Mouse (Mus musculus) CH12.LX (cell line): Measurements from ENCODE around the gene Clock.

Source experiments
- CTCF ChIP-seq, 2 experiments: IDR thresholded peaks in 1 of 2; conservative IDR thresholded peaks in 1 of 2; 2 replicates each; pipeline ENCODE4 v1.5.1; 2011 to 2012; ENCODE audit warnings: low read depth in 2 of 2, low read length in 2 of 2, improper control_type of control experiment in 1 of 2, inconsistent platforms in 1 of 2, mild to moderate bottlenecking in 1 of 2, moderate library complexity in 1 of 2
- MAFK ChIP-seq: IDR thresholded peaks from 2 replicates; pipeline ENCODE4 v1.6.1; 2011; ENCODE audit warnings: low read length, improper control_type of control experiment; ENCODE audit not compliant: insufficient replicate concordance
- NELFE ChIP-seq: IDR thresholded peaks from 2 replicates; pipeline ENCODE4 v1.6.1; 2011; ENCODE audit warnings: low read depth, low read length, improper control_type of control experiment
- TCF12 ChIP-seq: IDR thresholded peaks from 2 replicates; pipeline ENCODE4 v1.6.1; 2014; ENCODE audit warnings: low read depth, mild to moderate bottlenecking, inconsistent platforms, low read length, improper control_type of control experiment
- ZNF384 ChIP-seq: IDR thresholded peaks from 2 replicates; pipeline ENCODE4 v1.6.1; 2012; ENCODE audit warnings: low read depth, low read length, improper control_type of control experiment, inconsistent platforms

- TF ChIP-seq CTCF (conservative IDR thresholded peaks at IDR 0.05 in 1 of 2, IDR thresholded peaks at IDR 0.05 in 1 of 2; ENCODE audit: low read depth in 2 of 2, low read length in 2 of 2): no peak
- TF ChIP-seq TCF12: no peak
- TF ChIP-seq ZNF384: no peak
- TF ChIP-seq MAFK: no peak
- TF ChIP-seq NELFE: no peak
Measured at GRCm38 (mm10) chr5:76346137-76346536, 41.5 kb upstream of the Clock start.
